Mouse (Mus musculus) midbrain, embryonic 11.5 days (tissue): Measurements from ENCODE around the gene Slc38a9. TPM values are rescaled to one million over a fixed set of nuclear protein-coding genes. Genes with fewer than 3 reads are reported as not detected.

Experiments
- ATAC-seq: fragments of 200-750 bp; cut with Nextera tagmentation; 2 replicates; pipeline ENCODE4 v1.8.0; 2017; ENCODE audit warnings: moderate TSS enrichment, moderate library complexity; ENCODE audit not compliant: low FRiP score
- DNase-seq: peaks from one replicate; pipeline ENCODE4 v3.0.0; 2015; ENCODE audit warnings: low spot score; ENCODE audit errors: missing footprints
- H3K27ac ChIP-seq: fragments of 300-500 bp; sonication (generic); 2 replicates; pipeline ENCODE4 v1.5.1; 2014; ENCODE audit warnings: low read depth, low read length
- H3K27me3 ChIP-seq: fragments of 300-500 bp; sonication (generic); 2 replicates; pipeline ENCODE4 v1.6.1; 2014; ENCODE audit warnings: mild to moderate bottlenecking, low read length, moderate library complexity, mixed read lengths; ENCODE audit not compliant: control insufficient read depth, insufficient read depth
- H3K36me3 ChIP-seq: fragments of 300-500 bp; sonication (generic); 2 replicates; pipeline ENCODE4 v1.6.1; 2014; ENCODE audit warnings: mild to moderate bottlenecking, low read length, moderate library complexity, mixed read lengths; ENCODE audit not compliant: control insufficient read depth, insufficient read depth
- H3K4me1 ChIP-seq: fragments of 300-500 bp; sonication (generic); 2 replicates; pipeline ENCODE4 v1.6.1; 2014; ENCODE audit warnings: low read length; ENCODE audit not compliant: control insufficient read depth, insufficient read depth
- H3K4me2 ChIP-seq: fragments of 300-500 bp; sonication (generic); 2 replicates; pipeline ENCODE4 v1.6.1; 2014; ENCODE audit warnings: mild to moderate bottlenecking, moderate library complexity
- H3K4me3 ChIP-seq: fragments of 300-500 bp; sonication (generic); 2 replicates; pipeline ENCODE4 v1.5.1; 2014; ENCODE audit warnings: low read depth, low read length
- H3K9ac ChIP-seq: fragments of 300-500 bp; sonication (generic); 2 replicates; pipeline ENCODE4 v1.6.1; 2014; ENCODE audit warnings: low read length
- H3K9me3 ChIP-seq: fragments of 300-500 bp; sonication (generic); 2 replicates; pipeline ENCODE4 v1.6.1; 2016; ENCODE audit warnings: low read length; ENCODE audit not compliant: control insufficient read depth
- WGBS: fragments of 180-500 bp; shearing (Covaris S2); extraction: QIAGEN DNeasy Blood & Tissue Kit; methylation state at CpG from one replicate; pipeline ENCODE4 v1.1.7; 2014; 5-methylcytosine and 5-hydroxymethylcytosine counted together
- polyA plus RNA-seq: library from polyadenylated mRNA; unstranded; fragments of >200 nt; fragmentation: Nextera tagmentation; extraction: Ambion mirVana; gene quantifications from 2 replicates; pipeline ENCODE4 v1.2.1, GENCODE M21; 2014

The Slc38a9 gene
- polyA plus RNA-seq, 1 experiment from 2014 or later = 20.2 TPM

DNA sequence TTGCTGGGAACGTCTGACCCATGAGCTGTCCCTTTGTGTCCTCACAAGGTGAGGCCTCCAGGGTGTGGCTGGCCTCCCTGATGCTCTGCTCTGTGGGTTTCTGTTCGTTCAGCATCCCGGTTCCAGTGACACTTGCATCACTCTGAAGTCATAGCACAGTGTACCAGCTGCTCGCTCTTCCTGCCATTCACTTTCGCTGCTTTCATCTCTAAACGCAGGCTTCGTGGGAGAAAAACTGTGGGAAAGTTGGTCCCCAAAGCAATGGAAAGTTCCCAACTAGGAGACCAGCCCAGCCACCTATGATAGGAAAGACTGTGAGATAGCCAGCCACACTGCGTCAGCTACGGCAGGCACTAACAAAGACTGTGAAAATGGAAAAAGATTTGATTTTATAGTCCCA is 96.8 kb downstream of the Slc38a9 start:
- DNase-seq = no peak
- no peak overlapping the region for H3K9ac ChIP-seq
- H3K36me3 ChIP-seq = no peaks in the 10 kb centered on the region
- H3K4me2 ChIP-seq = no peak overlapping the region
- no peaks in the 10 kb centered on the region for H3K9me3 ChIP-seq
- no peak overlapping the region for H3K27ac ChIP-seq
- no peaks in the 10 kb centered on the region for H3K27me3 ChIP-seq
- ATAC-seq = no peak
- H3K4me3 ChIP-seq = no peak overlapping the region
- WGBS = 86% methylated on average over 9 of the region's 9 CpGs
- H3K4me1 ChIP-seq = 0 out of 2 replicates have a peak, but pooled peaks cover 2% of the 10 kb centered on the region

DNA sequence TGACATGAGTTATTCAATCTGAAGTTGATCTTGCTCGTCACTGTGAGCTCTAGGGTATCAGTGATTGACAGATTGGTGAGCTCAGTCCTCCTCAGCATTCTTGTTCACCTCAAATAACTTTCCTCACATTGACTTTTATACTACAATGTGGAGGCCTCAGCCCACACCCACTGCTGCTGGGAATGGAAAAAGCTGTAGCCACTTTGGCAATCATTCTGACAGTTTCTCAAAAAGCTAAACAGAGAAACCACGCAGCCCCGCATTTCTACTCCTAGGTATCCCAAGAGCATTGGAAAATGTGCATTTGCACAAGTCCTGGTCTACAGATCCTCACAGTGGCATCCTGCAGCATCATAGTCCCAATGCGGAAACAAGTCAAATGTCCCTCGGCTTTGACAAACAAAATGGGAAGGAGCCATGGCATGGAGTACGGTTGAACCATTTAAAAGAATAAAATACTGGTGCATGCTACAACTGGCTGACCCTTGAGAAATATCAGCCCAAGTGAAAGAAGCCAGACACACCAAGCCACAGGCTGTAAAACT is 98.1 kb downstream of the Slc38a9 start:
- Histone ChIP-seq H3K9ac (no peak overlapping the region), H3K36me3 (no peaks in the 10 kb centered on the region), H3K9me3 (no peaks in the 10 kb centered on the region), H3K27me3 (no peaks in the 10 kb centered on the region), H3K27ac (no peak overlapping the region), H3K4me1 (0 out of 2 replicates have a peak, but pooled peaks cover 2% of the 10 kb centered on the region), H3K4me3 (no peak overlapping the region), H3K4me2 (no peak overlapping the region)
- no peak for DNase-seq
- no peak for ATAC-seq
- 90% methylated on average over 6 of the region's 6 CpGs for WGBS

DNA sequence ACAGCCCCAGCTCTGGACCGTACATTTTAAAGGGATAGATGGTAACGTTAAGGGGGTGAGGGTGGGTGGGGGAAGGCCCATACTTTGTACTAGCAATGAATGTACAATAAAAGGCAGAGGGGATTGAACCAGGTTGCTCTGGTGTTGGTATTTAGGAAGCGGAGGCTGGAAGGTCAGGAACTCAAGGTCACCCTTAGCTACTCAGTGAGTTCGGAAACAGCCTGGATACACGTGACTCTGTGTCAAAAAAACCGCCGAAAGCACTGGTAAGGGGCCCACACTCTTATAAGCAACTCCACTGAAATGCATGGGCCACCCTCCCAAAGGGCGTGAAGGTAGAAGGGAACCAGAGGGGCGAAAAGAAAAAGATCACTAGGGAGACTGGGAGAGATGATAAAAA is 98.8 kb downstream of the Slc38a9 start:
- H3K36me3 ChIP-seq = no peaks in the 10 kb centered on the region
- no peak overlapping the region for H3K9ac ChIP-seq
- no peak overlapping the region for H3K4me2 ChIP-seq
- ATAC-seq (no peak), DNase-seq (no peak)
- 0 out of 2 replicates have a peak, but pooled peaks cover 2% of the 10 kb centered on the region for H3K4me1 ChIP-seq
- no peaks in the 10 kb centered on the region for H3K9me3 ChIP-seq
- 81% methylated on average over 9 of the region's 9 CpGs for WGBS
- no peak overlapping the region for H3K27ac ChIP-seq
- no peaks in the 10 kb centered on the region for H3K27me3 ChIP-seq
- H3K4me3 ChIP-seq = no peak overlapping the region

DNA sequence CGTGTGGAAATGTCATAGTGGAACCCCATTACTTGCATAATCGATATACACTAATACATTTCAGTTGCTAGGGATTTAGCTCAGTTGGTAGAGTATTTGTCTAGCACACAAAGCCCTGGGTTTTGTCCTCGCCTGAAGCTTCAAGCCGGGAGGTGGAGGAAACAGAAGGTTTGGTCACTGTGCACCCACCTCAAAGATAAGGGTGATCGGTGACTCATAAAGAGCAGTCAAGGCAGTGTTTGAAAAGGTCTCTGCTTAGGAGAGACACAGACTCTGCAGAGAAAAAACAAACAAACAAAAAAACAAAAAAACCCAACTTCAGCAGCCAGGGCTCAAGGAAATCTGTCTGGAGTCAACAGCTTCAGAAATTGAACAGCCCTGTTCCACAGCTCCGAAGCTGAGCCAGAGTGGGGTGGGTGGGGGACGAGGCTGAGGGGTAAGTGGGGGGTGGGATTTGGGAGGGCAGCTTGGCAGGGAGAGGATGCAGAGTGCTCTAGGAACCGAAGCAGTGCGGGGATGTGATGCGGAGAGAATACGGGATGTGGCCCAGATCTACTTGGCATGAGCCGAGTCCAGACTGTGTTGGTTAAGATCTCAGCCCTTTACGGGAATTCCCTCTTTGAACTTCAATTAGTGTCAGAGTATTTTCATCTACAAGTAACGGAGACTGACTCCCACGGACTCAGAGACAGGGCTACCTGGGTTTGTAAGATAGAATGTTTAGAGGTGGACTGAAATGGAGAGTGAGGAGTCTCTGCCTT is 99.4 kb downstream of the Slc38a9 start:
- Histone ChIP-seq H3K9ac (no peak overlapping the region), H3K4me3 (no peak overlapping the region), H3K4me2 (no peak overlapping the region), H3K27ac (no peak overlapping the region), H3K9me3 (no peaks in the 10 kb centered on the region), H3K27me3 (no peaks in the 10 kb centered on the region), H3K36me3 (no peaks in the 10 kb centered on the region), H3K4me1 (0 out of 2 replicates have a peak, but pooled peaks cover 1% of the 10 kb centered on the region)
- no peak for DNase-seq
- ATAC-seq = no peak
- 78% methylated on average over 15 of the region's 15 CpGs for WGBS

DNA sequence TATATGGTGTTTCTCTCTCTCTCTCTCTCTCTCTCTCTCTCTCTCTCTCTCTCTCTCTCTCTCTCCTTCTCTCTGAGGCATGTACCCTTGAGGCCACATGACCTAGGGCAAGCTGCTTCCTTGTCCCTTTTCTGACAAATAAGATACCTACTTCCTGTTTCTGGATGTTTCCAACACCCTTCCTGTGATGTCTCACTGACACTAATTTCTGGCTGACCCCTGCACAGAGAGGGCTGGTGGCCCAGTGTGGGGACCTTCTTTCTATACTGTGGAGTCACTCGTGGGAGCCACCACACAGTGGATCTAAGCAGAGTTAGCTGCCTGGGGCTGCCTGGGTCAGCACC is 100.0 kb downstream of the Slc38a9 start:
- ATAC-seq (no peak), DNase-seq (no peak)
- no peak overlapping the region for H3K4me3 ChIP-seq
- H3K4me2 ChIP-seq = no peak overlapping the region
- no peak overlapping the region for H3K9ac ChIP-seq
- no peaks in the 10 kb centered on the region for H3K4me1 ChIP-seq
- H3K27me3 ChIP-seq = no peaks in the 10 kb centered on the region
- WGBS = 63% methylated on average over 1 of the region's 1 CpGs
- H3K36me3 ChIP-seq = no peaks in the 10 kb centered on the region
- no peak overlapping the region for H3K27ac ChIP-seq
- H3K9me3 ChIP-seq = no peaks in the 10 kb centered on the region

DNA sequence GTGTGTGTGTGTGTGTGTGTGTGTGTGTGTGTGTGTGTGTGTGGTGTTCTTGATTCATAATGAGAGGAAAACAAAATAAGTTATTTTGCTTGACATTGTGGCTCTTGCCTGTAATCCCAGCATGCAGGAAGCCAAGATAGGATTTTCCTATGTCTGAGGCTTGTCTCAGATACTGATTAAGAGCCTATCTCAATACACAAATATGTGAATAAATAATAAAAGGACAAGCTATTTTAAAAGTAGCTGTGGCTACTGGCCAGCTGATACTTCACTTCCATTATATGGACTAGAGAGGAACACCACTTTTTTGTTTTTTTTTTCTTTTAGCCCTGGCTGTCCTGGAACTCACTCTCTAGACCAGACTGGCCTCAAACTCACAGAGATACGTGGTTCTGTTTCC is 101.2 kb downstream of the Slc38a9 start:
- H3K27ac ChIP-seq = no peak overlapping the region
- DNase-seq (no peak), ATAC-seq (no peak)
- H3K4me2 ChIP-seq = no peak overlapping the region
- no peaks in the 10 kb centered on the region; the same call in 1 of the 2 replicates for H3K9me3 ChIP-seq
- H3K9ac ChIP-seq = no peak overlapping the region
- H3K36me3 ChIP-seq = no peaks in the 10 kb centered on the region
- 77% methylated on average over 1 of the region's 1 CpGs for WGBS
- no peaks in the 10 kb centered on the region for H3K27me3 ChIP-seq
- no peak overlapping the region for H3K4me3 ChIP-seq
- no peaks in the 10 kb centered on the region for H3K4me1 ChIP-seq

DNA sequence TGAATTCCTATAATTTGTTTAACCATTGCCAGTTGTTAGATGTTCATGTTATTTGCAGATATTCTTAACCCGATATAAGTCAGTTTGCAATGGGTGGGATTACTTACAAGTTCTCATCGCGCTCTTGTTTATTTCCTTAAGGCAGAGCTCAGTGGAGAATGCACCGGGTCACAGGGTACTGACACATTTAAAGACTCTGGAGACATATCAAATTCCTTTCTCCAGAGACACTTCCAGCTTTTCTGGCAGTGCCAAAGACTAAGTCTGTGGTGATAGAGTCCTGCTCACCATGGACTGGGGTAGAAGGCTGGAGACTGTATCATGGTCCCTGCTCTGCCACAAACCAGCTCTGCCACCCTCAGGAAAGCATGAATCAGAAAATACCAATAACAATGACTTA is 102.0 kb downstream of the Slc38a9 start:
- Histone ChIP-seq H3K4me2 (no peak overlapping the region), H3K9me3 (peaks cover 5% of the 10 kb centered on the region), H3K36me3 (no peaks in the 10 kb centered on the region), H3K4me3 (no peak overlapping the region), H3K27me3 (no peaks in the 10 kb centered on the region), H3K4me1 (no peaks in the 10 kb centered on the region), H3K27ac (no peak overlapping the region), H3K9ac (no peak overlapping the region)
- DNase-seq = no peak
- no peak for ATAC-seq
- WGBS = 83% methylated on average over 4 of the region's 4 CpGs

- no peaks in the 10 kb centered on the region for H3K4me1 ChIP-seq
- H3K4me3 ChIP-seq = no peak overlapping the region
- no peak overlapping the region for H3K4me2 ChIP-seq
- no peak overlapping the region for H3K9ac ChIP-seq
- H3K9me3 ChIP-seq = peaks cover 6% of the 10 kb centered on the region
- ATAC-seq = no peak
- H3K36me3 ChIP-seq = no peaks in the 10 kb centered on the region
- H3K27me3 ChIP-seq = no peaks in the 10 kb centered on the region
- no peak for DNase-seq
- WGBS = 85% methylated on average over 10 of the region's 10 CpGs
- no peak overlapping the region for H3K27ac ChIP-seq
Measured at GRCm38 (mm10) chr13:112763531-112764091, 103.1 kb downstream of the Slc38a9 start.

DNA sequence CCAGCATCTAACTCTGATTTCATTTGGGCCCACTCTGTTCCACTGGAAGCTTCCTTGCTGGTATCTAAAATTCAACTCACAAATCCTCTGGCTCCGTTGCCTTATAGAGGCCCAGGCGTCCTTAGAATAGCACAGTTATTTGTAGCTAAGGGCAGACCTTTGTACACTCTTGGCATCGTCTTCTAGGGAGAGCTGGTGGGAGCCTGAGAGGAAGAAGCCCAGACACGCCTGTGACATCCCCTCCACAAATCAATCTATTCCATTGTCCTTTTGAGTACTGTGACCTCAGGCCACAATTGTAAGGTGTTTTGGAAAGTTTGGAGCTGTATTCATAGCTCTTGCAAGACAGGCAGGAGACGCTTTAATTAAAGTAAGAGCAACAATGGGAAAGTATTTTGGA is 104.0 kb downstream of the Slc38a9 start:
- no peak overlapping the region for H3K4me3 ChIP-seq
- 83% methylated on average over 5 of the region's 5 CpGs for WGBS
- no peaks in the 10 kb centered on the region for H3K4me1 ChIP-seq

More for the DNA sequence above, 104.0 kb downstream of the Slc38a9 start:
- Histone ChIP-seq H3K4me2 (no peak overlapping the region), H3K9ac (no peak overlapping the region), H3K9me3 (peaks cover 6% of the 10 kb centered on the region), H3K36me3 (no peaks in the 10 kb centered on the region), H3K27me3 (no peaks in the 10 kb centered on the region), H3K27ac (no peak overlapping the region)
- no peak for DNase-seq
- no peak for ATAC-seq
